Mouse (Mus musculus): ENCODE measurements around the gene Polr2h.

- TF ChIP-seq GATA1 (IDR thresholded peaks at IDR 0.05; ENCODE audit: borderline replicate concordance, low read length): no peak
- TF ChIP-seq FLI1 (IDR thresholded peaks at IDR 0.05; ENCODE audit: low read length): no peak
Measured at GRCm38 (mm10) chr16:20732925-20733730, 15.7 kb downstream of the Polr2h start, which contains the start of gene Chrd.

Measured in megakaryocyte, embryonic 14.5 days (primary cell).